Mouse (Mus musculus): ENCODE measurements around the gene March8. TPM values are rescaled to one million over a fixed set of nuclear protein-coding genes. Genes with fewer than 3 reads are reported as not detected.

Gene March8
- polyA plus RNA-seq, 1 experiment from 2014 or later, result 24.0 TPM

GRCm38 (mm10) chr6:116374136-116374535 lies 36.3 kb downstream of the March8 start:
- ATAC-seq (ENCODE audit: low FRiP score, low TSS enrichment) (no peak), DNase-seq (ENCODE audit: low spot score) (no peak)
- no peak overlapping the region for H3K4me3 ChIP-seq (ENCODE audit: low read depth, low read length)
- H3K9ac ChIP-seq (ENCODE audit: low read length), result no peak overlapping the region
- no peak overlapping the region for H3K4me2 ChIP-seq (replicated peaks; ENCODE audit: low read depth)
- H3K27ac ChIP-seq (replicated peaks), result no peak overlapping the region
- H3K36me3 ChIP-seq (ENCODE audit: control insufficient read depth, insufficient read depth, low read length), result no peaks in the 10 kb centered on the region; the same call in 1 of the 2 replicates
- no peaks in the 10 kb centered on the region for H3K9me3 ChIP-seq (ENCODE audit: control insufficient read depth, low read length)
- TF ChIP-seq EP300 (optimal IDR thresholded peaks at IDR 0.05), result no peak
- TF ChIP-seq CTCF (IDR thresholded peaks at IDR 0.05; ENCODE audit: low read depth), result no peak
- H3K4me1 ChIP-seq (replicated peaks; ENCODE audit: control insufficient read depth, insufficient read depth), result no peaks in the 10 kb centered on the region
- 67% methylated on average over 1 of the region's 1 CpGs for WGBS
- no peaks in the 10 kb centered on the region for H3K27me3 ChIP-seq (ENCODE audit: control insufficient read depth, insufficient read depth, low read length)

GRCm38 (mm10) chr6:116374618-116375017 lies 36.8 kb downstream of the March8 start:
- no peak overlapping the region for H3K27ac ChIP-seq (replicated peaks)
- DNase-seq (ENCODE audit: low spot score) (no peak), ATAC-seq (ENCODE audit: low FRiP score, low TSS enrichment) (no peak)
- H3K27me3 ChIP-seq (ENCODE audit: control insufficient read depth, insufficient read depth, low read length), result no peaks in the 10 kb centered on the region
- H3K9ac ChIP-seq (ENCODE audit: low read length), result no peak overlapping the region
- no peak for TF ChIP-seq EP300 (optimal IDR thresholded peaks at IDR 0.05)
- no peak for TF ChIP-seq CTCF (IDR thresholded peaks at IDR 0.05; ENCODE audit: low read depth)
- no peaks in the 10 kb centered on the region; the same call in 1 of the 2 replicates for H3K36me3 ChIP-seq (ENCODE audit: control insufficient read depth, insufficient read depth, low read length)
- H3K4me1 ChIP-seq (replicated peaks; ENCODE audit: control insufficient read depth, insufficient read depth), result no peaks in the 10 kb centered on the region
- H3K4me3 ChIP-seq (ENCODE audit: low read depth, low read length), result no peak overlapping the region
- H3K4me2 ChIP-seq (replicated peaks; ENCODE audit: low read depth), result no peak overlapping the region
- no peaks in the 10 kb centered on the region for H3K9me3 ChIP-seq (ENCODE audit: control insufficient read depth, low read length)

- Histone ChIP-seq H3K9ac (ENCODE audit: low read length) (no peak overlapping the region), H3K36me3 (ENCODE audit: control insufficient read depth, insufficient read depth, low read length) (no peaks in the 10 kb centered on the region; the same call in 1 of the 2 replicates), H3K4me2 (replicated peaks; ENCODE audit: low read depth) (no peak overlapping the region), H3K9me3 (ENCODE audit: control insufficient read depth, low read length) (no peaks in the 10 kb centered on the region), H3K4me1 (replicated peaks; ENCODE audit: control insufficient read depth, insufficient read depth) (no peaks in the 10 kb centered on the region), H3K27ac (replicated peaks) (no peak overlapping the region), H3K4me3 (ENCODE audit: low read depth, low read length) (no peak overlapping the region), H3K27me3 (ENCODE audit: control insufficient read depth, insufficient read depth, low read length) (no peaks in the 10 kb centered on the region)
- TF ChIP-seq CTCF (IDR thresholded peaks at IDR 0.05; ENCODE audit: low read depth), result no peak
- no peak for TF ChIP-seq EP300 (optimal IDR thresholded peaks at IDR 0.05)
- ATAC-seq (ENCODE audit: low FRiP score, low TSS enrichment) (no peak), DNase-seq (ENCODE audit: low spot score) (no peak)
- WGBS, result 86% methylated on average over 7 of the region's 7 CpGs
Observed at GRCm38 (mm10) chr6:116378892-116379291, 41.1 kb downstream of the March8 start.

- H3K9me3 ChIP-seq (ENCODE audit: control insufficient read depth, low read length), result no peaks in the 10 kb centered on the region
- H3K9ac ChIP-seq (ENCODE audit: low read length), result no peak overlapping the region
- H3K4me3 ChIP-seq (ENCODE audit: low read depth, low read length), result no peak overlapping the region
- H3K27ac ChIP-seq (replicated peaks), result no peak overlapping the region
- no peak for DNase-seq (ENCODE audit: low spot score)
- no peaks in the 10 kb centered on the region for H3K4me1 ChIP-seq (replicated peaks; ENCODE audit: control insufficient read depth, insufficient read depth)
- no peak overlapping the region for H3K4me2 ChIP-seq (replicated peaks; ENCODE audit: low read depth)
- no peak for TF ChIP-seq EP300 (optimal IDR thresholded peaks at IDR 0.05)
- TF ChIP-seq CTCF (IDR thresholded peaks at IDR 0.05; ENCODE audit: low read depth), result no peak
- WGBS, result 55% methylated on average over 3 of the region's 3 CpGs
- H3K27me3 ChIP-seq (ENCODE audit: control insufficient read depth, insufficient read depth, low read length), result no peaks in the 10 kb centered on the region
- H3K36me3 ChIP-seq (ENCODE audit: control insufficient read depth, insufficient read depth, low read length), result no peaks in the 10 kb centered on the region; the same call in 1 of the 2 replicates
- no peak for ATAC-seq (ENCODE audit: low FRiP score, low TSS enrichment)
Observed at GRCm38 (mm10) chr6:116380157-116380556, 42.3 kb downstream of the March8 start.

- Histone ChIP-seq H3K27me3 (ENCODE audit: control insufficient read depth, insufficient read depth, low read length) (no peaks in the 10 kb centered on the region), H3K27ac (replicated peaks) (no peak overlapping the region), H3K9ac (ENCODE audit: low read length) (no peak overlapping the region), H3K4me1 (replicated peaks; ENCODE audit: control insufficient read depth, insufficient read depth) (no peaks in the 10 kb centered on the region), H3K36me3 (ENCODE audit: control insufficient read depth, insufficient read depth, low read length) (no peaks in the 10 kb centered on the region; the same call in 1 of the 2 replicates), H3K4me3 (ENCODE audit: low read depth, low read length) (no peak overlapping the region), H3K9me3 (ENCODE audit: control insufficient read depth, low read length) (no peaks in the 10 kb centered on the region), H3K4me2 (replicated peaks; ENCODE audit: low read depth) (no peak overlapping the region)
- no peak for DNase-seq (ENCODE audit: low spot score)
- WGBS, result 50% methylated on average over 2 of the region's 2 CpGs
- no peak for ATAC-seq (ENCODE audit: low FRiP score, low TSS enrichment)
- TF ChIP-seq EP300 (optimal IDR thresholded peaks at IDR 0.05) (no peak), CTCF (IDR thresholded peaks at IDR 0.05; ENCODE audit: low read depth) (no peak)
Observed at GRCm38 (mm10) chr6:116381605-116382004, 43.8 kb downstream of the March8 start.

GRCm38 (mm10) chr6:116383582-116383981 lies 45.8 kb downstream of the March8 start:
- no peak for ATAC-seq (ENCODE audit: low FRiP score, low TSS enrichment)
- DNase-seq (ENCODE audit: low spot score), result no peak
- H3K9ac ChIP-seq (ENCODE audit: low read length), result no peak overlapping the region
- no peak overlapping the region for H3K4me3 ChIP-seq (ENCODE audit: low read depth, low read length)
- H3K36me3 ChIP-seq (ENCODE audit: control insufficient read depth, insufficient read depth, low read length), result no peaks in the 10 kb centered on the region
- no peak overlapping the region for H3K4me2 ChIP-seq (replicated peaks; ENCODE audit: low read depth)
- WGBS, result 79% methylated on average over 10 of the region's 10 CpGs
- no peak overlapping the region for H3K27ac ChIP-seq (replicated peaks)
- H3K27me3 ChIP-seq (ENCODE audit: control insufficient read depth, insufficient read depth, low read length), result no peaks in the 10 kb centered on the region
- H3K4me1 ChIP-seq (replicated peaks; ENCODE audit: control insufficient read depth, insufficient read depth), result no peaks in the 10 kb centered on the region
- H3K9me3 ChIP-seq (ENCODE audit: control insufficient read depth, low read length), result no peaks in the 10 kb centered on the region
- TF ChIP-seq EP300 (optimal IDR thresholded peaks at IDR 0.05) (no peak), CTCF (IDR thresholded peaks at IDR 0.05; ENCODE audit: low read depth) (no peak)

Data from stomach, postnatal 0 days (tissue).